Mouse (Mus musculus) forebrain, embryonic 16.5 days (tissue): ENCODE results near the gene Gdnf. TPM values are rescaled to one million over a fixed set of nuclear protein-coding genes. Genes with fewer than 3 reads are reported as not detected.
A peak's percentile ranks its signal among the peaks of the same experiment; 100 is the strongest.

Experiments used
- ATAC-seq: fragments of 200-750 bp; cut with Nextera tagmentation; 2 replicates; pipeline ENCODE4 v1.8.0; 2017; ENCODE audit warnings: mild to moderate bottlenecking, moderate library complexity
- H3K27ac ChIP-seq: fragments of 300-500 bp; sonication (generic); 2 replicates; pipeline ENCODE4 v1.5.1; 2014; ENCODE audit warnings: low read length, control low read depth
- H3K27me3 ChIP-seq: fragments of 300-500 bp; sonication (generic); replicated peaks from 2 replicates; pipeline ENCODE4 v1.6.1; 2014; ENCODE audit warnings: low read length; ENCODE audit not compliant: control insufficient read depth, insufficient read depth
- H3K36me3 ChIP-seq: fragments of 300-500 bp; sonication (generic); 2 replicates; pipeline ENCODE4 v1.6.1; 2014; ENCODE audit not compliant: control insufficient read depth, insufficient read depth
- H3K4me1 ChIP-seq: fragments of 300-500 bp; sonication (generic); replicated peaks from 2 replicates; pipeline ENCODE4 v1.6.1; 2014; ENCODE audit warnings: low read length; ENCODE audit not compliant: control insufficient read depth, insufficient read depth
- H3K4me2 ChIP-seq: fragments of 300-500 bp; sonication (generic); 2 replicates; pipeline ENCODE4 v1.6.1; 2014; ENCODE audit warnings: mild to moderate bottlenecking, low read length, control low read depth
- H3K4me3 ChIP-seq: fragments of 300-500 bp; sonication (generic); replicated peaks from 2 replicates; pipeline ENCODE4 v1.5.1; 2014; ENCODE audit warnings: mild to moderate bottlenecking, low read length, control low read depth
- H3K9ac ChIP-seq: fragments of 300-500 bp; sonication (generic); replicated peaks from 2 replicates; pipeline ENCODE4 v1.6.1; 2014; ENCODE audit warnings: low read depth, low read length, control low read depth
- H3K9me3 ChIP-seq: fragments of 300-500 bp; sonication (generic); 2 replicates; pipeline ENCODE4 v1.6.1; 2016; ENCODE audit warnings: low read length; ENCODE audit not compliant: control insufficient read depth
- WGBS: fragments of 180-500 bp; shearing (Covaris S2); extraction: QIAGEN DNeasy Blood & Tissue Kit; methylation state at CpG from one replicate; pipeline ENCODE4 v1.1.7; 2014; 5-methylcytosine and 5-hydroxymethylcytosine counted together
- polyA plus RNA-seq: library from polyadenylated mRNA; unstranded; fragments of >200 nt; fragmentation: Nextera tagmentation; extraction: Ambion mirVana; gene quantifications from 2 replicates; pipeline ENCODE4 v1.2.1, GENCODE M21; 2015

Gdnf gene
- polyA plus RNA-seq, 1 experiment from 2014 or later = 0.18 TPM

DNA sequence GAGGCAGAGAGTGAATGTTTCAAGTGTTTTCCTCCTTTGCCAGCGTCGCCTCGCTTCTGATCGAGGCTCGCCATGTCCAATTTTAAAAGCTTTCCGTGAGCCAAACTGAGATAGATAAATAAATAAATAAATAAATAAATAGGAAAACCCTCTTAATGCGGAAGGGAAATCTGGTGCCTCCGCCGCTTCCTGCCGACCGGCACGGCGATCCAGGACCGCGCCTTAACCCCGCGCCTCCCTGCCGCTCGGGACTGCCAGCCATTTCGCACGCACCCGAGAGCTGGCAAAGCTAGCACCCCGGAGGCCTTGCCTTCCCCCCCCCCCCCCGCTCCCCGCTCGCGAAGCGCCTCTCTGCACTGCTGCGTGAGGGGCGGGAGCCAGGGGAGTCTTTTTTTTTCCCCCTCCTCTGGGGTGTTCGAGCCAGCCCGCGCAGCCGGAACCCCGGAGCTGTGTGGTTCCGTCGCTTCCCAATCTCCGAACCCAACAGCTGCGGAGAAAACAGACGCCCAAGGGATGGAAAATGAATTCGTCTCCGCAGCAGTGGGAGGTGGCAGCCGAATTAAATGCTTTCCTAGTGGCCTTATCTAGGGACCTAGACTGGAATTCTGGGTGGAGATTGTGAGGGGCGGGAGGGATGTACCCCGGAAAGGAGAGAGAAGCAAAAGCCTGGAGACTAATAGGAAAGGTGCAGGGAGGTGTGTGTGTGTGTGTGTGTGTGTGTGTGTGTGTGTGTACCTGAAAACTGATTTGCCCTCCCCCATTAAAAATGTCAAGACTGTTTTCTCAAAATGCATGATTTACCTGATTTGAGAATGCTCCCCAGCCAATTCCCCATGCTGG is 3.1 kb downstream of the Gdnf start:
- H3K4me2 ChIP-seq = peak overlapping the region; percentile 96
- WGBS = 0% methylated on average over 32 of the region's 45 CpGs
- H3K9me3 ChIP-seq = no peaks in the 10 kb centered on the region
- peaks cover 72% of the 10 kb centered on the region for H3K27me3 ChIP-seq
- H3K4me3 ChIP-seq = peak overlapping the region; percentile 57
- peaks cover 37% of the 10 kb centered on the region for H3K4me1 ChIP-seq
- no peak overlapping the region for H3K27ac ChIP-seq
- peak overlapping the region; percentile 52 for H3K9ac ChIP-seq
- ATAC-seq = peak; percentile 54
- H3K36me3 ChIP-seq = no peaks in the 10 kb centered on the region

DNA sequence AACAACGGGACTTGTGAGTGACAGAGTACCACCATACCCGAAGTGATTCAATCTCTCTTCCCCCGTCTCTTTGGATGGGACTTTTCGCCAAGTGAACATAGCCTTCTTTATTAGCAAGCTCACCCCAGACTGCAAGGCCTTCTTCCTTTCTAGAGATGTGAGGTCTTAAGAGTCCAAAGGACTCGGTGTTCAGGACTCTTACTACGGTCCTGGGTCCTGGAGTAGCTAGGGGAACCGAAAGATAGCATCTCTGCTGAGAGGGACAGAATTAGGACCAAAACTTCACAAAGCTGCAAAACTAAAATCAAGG is 3.7 kb downstream of the Gdnf start:
- whole genome bisulfite sequencing = 6% methylated on average over 7 of the region's 7 CpGs
- Histone ChIP-seq H3K4me1 (peaks cover 37% of the 10 kb centered on the region), H3K27me3 (peaks cover 73% of the 10 kb centered on the region), H3K36me3 (no peaks in the 10 kb centered on the region), H3K4me3 (no peak overlapping the region), H3K4me2 (no peak overlapping the region), H3K9ac (no peak overlapping the region), H3K9me3 (no peaks in the 10 kb centered on the region), H3K27ac (no peak overlapping the region)
- no peak for ATAC-seq

DNA sequence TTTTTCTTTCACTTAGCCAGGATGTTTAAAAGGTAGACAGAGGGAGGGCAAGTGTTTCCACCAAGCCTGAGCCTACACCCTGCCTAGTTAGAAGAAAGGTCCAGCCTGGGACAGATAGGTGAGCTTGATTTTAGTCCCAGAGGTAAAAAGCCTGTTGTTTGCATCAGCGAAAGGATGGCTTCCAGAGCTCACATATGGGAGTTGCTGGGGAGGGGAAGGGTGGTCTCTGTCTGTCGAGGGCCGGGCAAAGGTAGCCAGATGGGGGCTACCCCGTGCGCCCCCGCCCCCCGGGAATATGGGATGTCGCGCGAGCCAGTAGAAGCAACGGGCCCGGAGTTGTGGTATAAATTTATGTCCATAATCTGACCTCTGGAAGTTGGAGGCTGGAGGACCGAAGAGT is 4.3 kb downstream of the Gdnf start:
- H3K36me3 ChIP-seq = no peaks in the 10 kb centered on the region
- H3K9me3 ChIP-seq = no peaks in the 10 kb centered on the region
- H3K27me3 ChIP-seq = peaks cover 78% of the 10 kb centered on the region
- H3K4me2 ChIP-seq = peak overlapping the region; percentile 44; the same call in 1 of the 2 replicates
- H3K4me1 ChIP-seq = peaks cover 33% of the 10 kb centered on the region
- no peak overlapping the region for H3K9ac ChIP-seq
- ATAC-seq = no peak
- no peak overlapping the region for H3K27ac ChIP-seq
- 3% methylated on average over 13 of the region's 13 CpGs for WGBS
- H3K4me3 ChIP-seq = no peak overlapping the region; the same call in 1 of the 2 replicates

DNA sequence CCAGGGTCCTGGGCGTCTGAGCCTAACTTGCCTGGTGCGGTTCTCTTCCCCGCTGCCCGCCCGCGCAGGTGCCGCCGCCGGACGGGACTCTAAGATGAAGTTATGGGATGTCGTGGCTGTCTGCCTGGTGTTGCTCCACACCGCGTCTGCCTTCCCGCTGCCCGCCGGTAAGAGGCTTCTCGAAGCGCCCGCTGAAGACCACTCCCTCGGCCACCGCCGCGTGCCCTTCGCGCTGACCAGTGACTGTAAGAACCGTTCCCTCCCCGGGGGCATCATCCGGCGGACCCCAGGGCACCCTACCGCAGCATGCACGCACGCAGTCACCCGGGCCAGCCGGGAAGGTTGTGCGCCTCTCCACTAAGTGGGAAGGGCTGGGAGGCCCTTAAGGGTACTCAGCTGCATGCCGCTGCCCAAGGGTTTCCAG is 4.9 kb downstream of the Gdnf start:
- peaks cover 80% of the 10 kb centered on the region for H3K27me3 ChIP-seq
- H3K4me3 ChIP-seq = peak overlapping the region; percentile 24
- peak overlapping the region; percentile 44 for H3K4me2 ChIP-seq
- peaks cover 27% of the 10 kb centered on the region for H3K4me1 ChIP-seq
- WGBS = 1% methylated on average over 36 of the region's 36 CpGs
- H3K9ac ChIP-seq = no peak overlapping the region
- ATAC-seq = no peak
- no peaks in the 10 kb centered on the region for H3K9me3 ChIP-seq
- no peaks in the 10 kb centered on the region for H3K36me3 ChIP-seq
- no peak overlapping the region for H3K27ac ChIP-seq

DNA sequence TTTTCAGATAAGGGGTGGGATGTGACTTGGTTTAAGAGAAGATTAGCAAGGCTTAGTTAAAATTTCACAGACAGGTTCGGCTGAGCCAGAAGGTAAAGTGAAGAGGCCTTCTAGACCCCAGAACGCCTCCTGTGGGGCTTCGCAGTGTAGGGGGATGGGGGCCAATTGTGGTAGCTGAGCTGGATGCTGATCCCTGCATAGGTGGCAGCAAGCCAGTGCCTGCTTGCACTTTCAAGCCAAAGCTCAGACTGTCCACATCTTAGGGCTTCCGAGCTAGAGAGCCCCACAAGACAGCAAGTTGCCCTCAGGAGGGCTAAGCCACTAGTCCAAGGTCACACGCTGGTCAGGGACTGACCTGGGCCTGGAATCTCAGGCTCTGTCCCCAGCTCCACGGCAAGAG is 13.2 kb downstream of the Gdnf start:
- no peaks in the 10 kb centered on the region for H3K4me1 ChIP-seq
- H3K4me2 ChIP-seq = no peak overlapping the region
- H3K9ac ChIP-seq = no peak overlapping the region
- no peaks in the 10 kb centered on the region for H3K36me3 ChIP-seq
- peaks cover 13% of the 10 kb centered on the region for H3K27me3 ChIP-seq
- H3K27ac ChIP-seq = no peak overlapping the region
- H3K4me3 ChIP-seq = no peak overlapping the region
- ATAC-seq = no peak
- no peaks in the 10 kb centered on the region for H3K9me3 ChIP-seq
- 64% methylated on average over 6 of the region's 6 CpGs for WGBS

DNA sequence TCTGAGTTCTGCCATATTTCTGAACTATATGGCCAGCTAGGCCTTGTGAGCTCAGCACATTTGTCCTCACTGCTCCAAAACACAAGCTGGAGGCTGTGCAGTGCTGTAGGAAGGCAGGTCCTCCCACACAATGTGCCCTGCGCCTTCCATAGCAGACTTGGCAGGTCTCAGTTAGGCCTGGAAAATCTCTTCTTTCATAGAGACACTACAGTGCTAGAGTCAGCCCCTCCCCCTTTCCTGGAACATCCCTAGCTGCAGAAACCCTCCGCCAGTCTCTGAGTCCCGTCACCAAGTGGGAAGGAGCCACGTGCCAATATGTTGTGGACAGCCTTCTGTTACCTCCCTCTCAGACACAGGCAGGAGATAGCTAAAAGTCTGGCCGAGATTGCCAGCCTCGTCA is 14.9 kb downstream of the Gdnf start:
- 0 out of 2 replicates have a peak, but pooled peaks cover 2% of the 10 kb centered on the region for H3K27me3 ChIP-seq
- H3K4me1 ChIP-seq = no peaks in the 10 kb centered on the region
- H3K4me3 ChIP-seq = no peak overlapping the region
- no peaks in the 10 kb centered on the region for H3K9me3 ChIP-seq
- H3K36me3 ChIP-seq = no peaks in the 10 kb centered on the region
- H3K4me2 ChIP-seq = no peak overlapping the region
- 38% methylated on average over 6 of the region's 6 CpGs for whole genome bisulfite sequencing
- H3K9ac ChIP-seq = no peak overlapping the region
- ATAC-seq = peak; percentile 75
- no peak overlapping the region for H3K27ac ChIP-seq

DNA sequence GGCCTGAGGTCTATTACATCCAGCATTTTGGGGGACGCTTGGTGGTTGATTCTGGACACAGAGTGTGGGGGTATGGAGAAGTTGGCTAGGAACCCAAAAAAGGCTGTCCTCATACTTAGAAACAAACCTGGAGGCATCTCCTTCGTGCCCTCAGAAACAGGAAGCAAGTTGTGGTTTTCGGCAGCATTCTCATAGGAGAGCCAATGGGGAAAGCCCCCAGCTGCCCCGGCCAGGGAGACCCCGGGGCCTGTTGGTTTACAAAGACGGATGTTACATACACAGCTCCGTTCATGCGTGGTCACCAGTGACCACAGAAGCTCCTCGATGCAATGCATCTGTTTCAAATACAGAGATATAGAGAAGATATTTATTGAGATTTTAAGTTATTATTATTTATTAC is 24.8 kb downstream of the Gdnf start:
- no peaks in the 10 kb centered on the region; the same call in 1 of the 2 replicates for H3K4me1 ChIP-seq
- WGBS = 90% methylated on average over 9 of the region's 9 CpGs
- H3K27me3 ChIP-seq = no peaks in the 10 kb centered on the region
- no peak overlapping the region for H3K27ac ChIP-seq
- no peaks in the 10 kb centered on the region for H3K36me3 ChIP-seq
- H3K9me3 ChIP-seq = no peaks in the 10 kb centered on the region
- H3K9ac ChIP-seq = no peak overlapping the region
- H3K4me2 ChIP-seq = no peak overlapping the region
- H3K4me3 ChIP-seq = no peak overlapping the region
- no peak for ATAC-seq

DNA sequence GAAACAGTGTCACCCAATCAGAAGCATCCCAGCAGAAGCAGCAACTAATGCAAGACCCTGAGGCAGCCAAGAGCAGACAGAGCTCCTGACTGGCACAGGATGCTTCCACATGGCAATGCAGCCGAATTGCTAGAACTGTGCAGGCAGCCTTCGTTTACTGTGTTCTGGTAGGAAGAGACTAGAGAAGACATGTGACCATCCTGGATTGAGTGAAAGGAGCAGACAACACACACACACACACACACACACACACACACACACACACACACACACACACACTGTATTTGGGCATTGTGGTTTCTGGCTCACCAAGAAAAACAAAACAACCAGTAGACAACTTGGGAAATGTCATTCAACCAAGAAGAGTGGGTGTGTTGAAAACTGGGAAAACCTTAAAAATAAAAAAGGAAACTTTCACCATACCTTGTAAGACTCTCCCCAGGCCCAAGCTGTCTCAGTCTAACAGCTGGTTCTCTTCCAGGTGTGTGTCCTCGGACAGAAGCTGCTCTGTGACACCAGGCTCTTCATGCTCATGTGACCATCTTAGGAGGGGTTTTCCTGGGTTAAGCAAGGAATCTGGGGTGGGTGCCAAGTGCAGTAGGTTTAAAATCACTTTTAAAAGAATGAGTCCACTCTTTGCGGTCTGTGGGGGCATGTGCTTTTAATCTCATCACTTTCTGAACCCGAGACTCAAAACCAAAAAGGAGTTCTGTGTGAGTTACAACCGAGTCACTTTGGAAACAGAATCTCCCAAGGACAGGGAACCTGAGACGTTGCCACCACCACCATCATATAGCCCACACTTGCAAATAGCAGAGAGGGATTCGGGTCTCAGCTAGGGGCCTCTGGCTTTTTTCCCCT is 27.6 kb downstream of the Gdnf start:
- ATAC-seq = peak; percentile 52; the same call in 1 of the 2 replicates
- WGBS = 80% methylated on average over 8 of the region's 8 CpGs
- Histone ChIP-seq H3K4me2 (no peak overlapping the region), H3K4me1 (no peaks in the 10 kb centered on the region; the same call in 1 of the 2 replicates), H3K36me3 (no peaks in the 10 kb centered on the region), H3K9ac (no peak overlapping the region), H3K27ac (no peak overlapping the region), H3K4me3 (no peak overlapping the region), H3K9me3 (no peaks in the 10 kb centered on the region), H3K27me3 (no peaks in the 10 kb centered on the region)

DNA sequence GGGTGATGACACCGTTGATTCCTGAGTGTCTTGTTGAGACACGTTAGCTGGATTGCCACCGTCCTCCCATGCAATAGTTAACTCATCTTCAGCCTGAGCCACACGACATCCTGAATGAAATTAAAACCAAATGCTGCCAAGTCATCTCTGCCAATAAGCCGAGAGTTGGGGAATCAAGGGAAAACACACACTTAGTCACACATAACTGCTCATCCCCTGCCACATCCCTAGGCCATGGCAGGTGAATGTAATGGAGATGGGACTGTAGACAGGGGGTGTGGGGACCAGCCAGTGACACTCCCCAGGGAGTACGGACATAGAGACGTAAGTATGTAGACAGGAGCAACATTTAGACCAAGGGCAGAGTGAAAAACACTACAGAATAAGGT is 28.3 kb downstream of the Gdnf start:
- Histone ChIP-seq H3K27ac (no peak overlapping the region), H3K9ac (no peak overlapping the region), H3K27me3 (no peaks in the 10 kb centered on the region), H3K9me3 (no peaks in the 10 kb centered on the region), H3K4me1 (no peaks in the 10 kb centered on the region; the same call in 1 of the 2 replicates), H3K36me3 (no peaks in the 10 kb centered on the region), H3K4me3 (no peak overlapping the region), H3K4me2 (no peak overlapping the region)
- 73% methylated on average over 7 of the region's 7 CpGs for WGBS
- ATAC-seq = 0 out of 2 replicates have a peak, but pooled peaks have one; percentile 23
